Mouse (Mus musculus) mouse trophoblast stem cell (cell line): Measurements from ENCODE around the gene Car9.

ENCODE experiments used
- in situ Hi-C, 2 experiments: fragments of 300-500 bp; cut with MseI, MboI; formaldehyde crosslinking; loops; 2 replicates in 1 of 2; 3 replicates in 1 of 2; pipeline ENCODE4 v1.15.1; 2025

Car9 gene

GRCm38 (mm10) chr4:43493186-43493845, 13.4 kb upstream of the Car9 start:
- in situ Hi-C loops, result no loop called here

GRCm38 (mm10) chr4:43493846-43494240, 12.9 kb upstream of the Car9 start:
- in situ Hi-C loops, result no loop called here

- in situ Hi-C loops, result no loop called here
These were observed 10.2 kb upstream of the Car9 start for GRCm38 (mm10) chr4:43496587-43496986.

GRCm38 (mm10) chr4:43497405-43497804, 9.4 kb upstream of the Car9 start:
- in situ Hi-C loops, result no loop called here

- in situ Hi-C loops, result no loop called here
These were observed 8.8 kb upstream of the Car9 start for GRCm38 (mm10) chr4:43497946-43498345.

GRCm38 (mm10) chr4:43498983-43499382, 7.8 kb upstream of the Car9 start:
- in situ Hi-C loops, result no loop called here

- in situ Hi-C loops, result no loop called here
These were observed 7.1 kb upstream of the Car9 start, which contains the start of gene Arhgef39 for GRCm38 (mm10) chr4:43499407-43500333. Gene Arhgef39, minus strand, starts transcription at chr4:43499695.

- in situ Hi-C loops, result no loop called here
These were observed 3.7 kb upstream of the Car9 start for GRCm38 (mm10) chr4:43503041-43503440.

- in situ Hi-C loops, result no loop called here
These were observed 3.3 kb upstream of the Car9 start for GRCm38 (mm10) chr4:43503506-43503905.

GRCm38 (mm10) chr4:43504269-43504668, 2.5 kb upstream of the Car9 start:
- in situ Hi-C loops, result no loop called here

- in situ Hi-C loops, result no loop called here
These were observed 692 bp upstream of the Car9 start for GRCm38 (mm10) chr4:43506074-43506473.

GRCm38 (mm10) chr4:43507938-43508665, 1.3 kb downstream of the Car9 start:
- in situ Hi-C loops, result no loop called here

- in situ Hi-C loops, result no loop called here
These were observed 1.9 kb downstream of the Car9 start for GRCm38 (mm10) chr4:43508666-43508997.

- in situ Hi-C loops, result no loop called here
These were observed 2.3 kb downstream of the Car9 start for GRCm38 (mm10) chr4:43509109-43509508.

GRCm38 (mm10) chr4:43511675-43512454, 5.1 kb downstream of the Car9 start:
- in situ Hi-C loops, result no loop called here

- in situ Hi-C loops, result no loop called here
These were observed 5.9 kb downstream of the Car9 start for GRCm38 (mm10) chr4:43512653-43513052.

GRCm38 (mm10) chr4:43513300-43513699, 6.5 kb downstream of the Car9 start:
- in situ Hi-C loops, result no loop called here

- in situ Hi-C loops, result no loop called here
These were observed 7.0 kb downstream of the Car9 start for GRCm38 (mm10) chr4:43513791-43514190.

GRCm38 (mm10) chr4:43515764-43516708, 9.3 kb downstream of the Car9 start:
- in situ Hi-C loops, result no loop called here

- in situ Hi-C loops, result no loop called here
These were observed 12.8 kb downstream of the Car9 start for GRCm38 (mm10) chr4:43519551-43519950.
